Mouse (Mus musculus) heart, embryonic 15.5 days (tissue): ENCODE results near the gene Rnf43. TPM values are rescaled to one million over a fixed set of nuclear protein-coding genes. Genes with fewer than 3 reads are reported as not detected.

Experiments used
- ATAC-seq: fragments of 200-750 bp; cut with Nextera tagmentation; replicated peaks from 2 replicates; pipeline ENCODE4 v1.8.0; 2017; ENCODE audit warnings: low read depth, moderate TSS enrichment; ENCODE audit not compliant: insufficient number of reproducible peaks, insufficient read depth, low FRiP score
- H3K27ac ChIP-seq: fragments of 300-500 bp; sonication (generic); 2 replicates; pipeline ENCODE4 v1.5.1; 2015; ENCODE audit warnings: mild to moderate bottlenecking, inconsistent platforms
- H3K27me3 ChIP-seq: fragments of 300-500 bp; sonication (generic); 2 replicates; pipeline ENCODE4 v1.6.1; 2015; ENCODE audit warnings: inconsistent platforms
- H3K36me3 ChIP-seq: fragments of 300-500 bp; sonication (generic); 2 replicates; pipeline ENCODE4 v1.6.1; 2015; ENCODE audit warnings: mild to moderate bottlenecking, inconsistent platforms
- H3K4me1 ChIP-seq: fragments of 300-500 bp; sonication (generic); replicated peaks from 2 replicates; pipeline ENCODE4 v1.6.1; 2015; ENCODE audit warnings: inconsistent platforms
- H3K4me2 ChIP-seq: fragments of 300-500 bp; sonication (generic); 2 replicates; pipeline ENCODE4 v1.6.1; 2015; ENCODE audit warnings: inconsistent platforms, mild to moderate bottlenecking, moderate library complexity
- H3K4me3 ChIP-seq: fragments of 300-500 bp; sonication (generic); 2 replicates; pipeline ENCODE4 v1.5.1; 2015; ENCODE audit warnings: mild to moderate bottlenecking, inconsistent platforms
- H3K9ac ChIP-seq: fragments of 300-500 bp; sonication (generic); 2 replicates; pipeline ENCODE4 v1.6.1; 2015; ENCODE audit warnings: mild to moderate bottlenecking, inconsistent platforms
- H3K9me3 ChIP-seq: fragments of 300-500 bp; sonication (generic); replicated peaks from 2 replicates; pipeline ENCODE4 v1.6.1; 2016; ENCODE audit warnings: inconsistent platforms
- WGBS: fragments of 180-500 bp; shearing (Covaris S2); methylation state at CpG from one replicate; pipeline ENCODE4 v1.1.7; 2015; ENCODE audit warnings: mixed read lengths; 5-methylcytosine and 5-hydroxymethylcytosine counted together
- polyA plus RNA-seq: library from polyadenylated mRNA; unstranded; fragments of >200 nt; fragmentation: Nextera tagmentation; extraction: Ambion mirVana; gene quantifications from 2 replicates; pipeline ENCODE4 v1.2.1, GENCODE M21; 2015

The Rnf43 gene
- polyA plus RNA-seq, 1 experiment from 2014 or later, result 1.3 TPM

GRCm38 (mm10) chr11:87762702-87763385, 100.3 kb downstream of the Rnf43 start:
- no peaks in the 10 kb centered on the region for H3K36me3 ChIP-seq
- H3K9me3 ChIP-seq, result no peaks in the 10 kb centered on the region
- no peak overlapping the region for H3K27ac ChIP-seq
- no peak overlapping the region for H3K9ac ChIP-seq
- peak overlapping the region; percentile 79; the same call in 1 of the 2 replicates for H3K4me2 ChIP-seq
- no peak for ATAC-seq
- 42% methylated on average over 12 of the region's 12 CpGs for WGBS
- peaks cover 15% of the 10 kb centered on the region for H3K4me1 ChIP-seq
- 0 out of 2 replicates have a peak overlapping the region, but pooled peaks have one; percentile 48 for H3K4me3 ChIP-seq
- peaks cover 89% of the 10 kb centered on the region for H3K27me3 ChIP-seq

DNA sequence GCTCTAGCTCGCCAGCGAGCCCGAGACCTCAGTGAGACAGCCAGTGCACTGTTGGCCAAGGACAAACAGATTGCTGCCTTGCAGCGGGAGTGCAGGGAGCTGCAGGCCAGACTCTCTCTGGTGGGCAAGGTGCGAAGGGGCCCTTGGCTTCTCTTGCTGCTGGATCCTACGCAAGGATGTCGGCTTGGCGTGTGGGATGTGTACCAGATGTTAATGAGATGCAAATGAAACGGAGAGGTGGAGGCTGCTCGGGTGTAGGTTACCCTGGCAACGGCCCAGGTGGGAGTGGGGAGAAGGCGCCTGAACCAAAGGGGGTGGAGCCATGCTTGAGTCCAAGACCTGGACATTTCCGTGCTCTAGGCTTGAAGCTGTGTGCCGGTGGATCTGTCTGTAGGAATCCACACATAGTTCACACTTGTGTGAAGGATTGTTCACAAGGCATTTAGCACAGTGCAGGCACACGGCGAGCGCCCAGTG, 101.0 kb downstream of the Rnf43 start:
- 3% methylated on average over 17 of the region's 17 CpGs for WGBS
- Histone ChIP-seq H3K9ac (peak overlapping the region; percentile 28; the same call in 1 of the 2 replicates), H3K27ac (no peak overlapping the region), H3K4me1 (peaks cover 15% of the 10 kb centered on the region), H3K27me3 (peaks cover 96% of the 10 kb centered on the region), H3K36me3 (no peaks in the 10 kb centered on the region), H3K9me3 (no peaks in the 10 kb centered on the region), H3K4me3 (peak overlapping the region; percentile 48), H3K4me2 (peak overlapping the region; percentile 79)
- no peak for ATAC-seq

DNA sequence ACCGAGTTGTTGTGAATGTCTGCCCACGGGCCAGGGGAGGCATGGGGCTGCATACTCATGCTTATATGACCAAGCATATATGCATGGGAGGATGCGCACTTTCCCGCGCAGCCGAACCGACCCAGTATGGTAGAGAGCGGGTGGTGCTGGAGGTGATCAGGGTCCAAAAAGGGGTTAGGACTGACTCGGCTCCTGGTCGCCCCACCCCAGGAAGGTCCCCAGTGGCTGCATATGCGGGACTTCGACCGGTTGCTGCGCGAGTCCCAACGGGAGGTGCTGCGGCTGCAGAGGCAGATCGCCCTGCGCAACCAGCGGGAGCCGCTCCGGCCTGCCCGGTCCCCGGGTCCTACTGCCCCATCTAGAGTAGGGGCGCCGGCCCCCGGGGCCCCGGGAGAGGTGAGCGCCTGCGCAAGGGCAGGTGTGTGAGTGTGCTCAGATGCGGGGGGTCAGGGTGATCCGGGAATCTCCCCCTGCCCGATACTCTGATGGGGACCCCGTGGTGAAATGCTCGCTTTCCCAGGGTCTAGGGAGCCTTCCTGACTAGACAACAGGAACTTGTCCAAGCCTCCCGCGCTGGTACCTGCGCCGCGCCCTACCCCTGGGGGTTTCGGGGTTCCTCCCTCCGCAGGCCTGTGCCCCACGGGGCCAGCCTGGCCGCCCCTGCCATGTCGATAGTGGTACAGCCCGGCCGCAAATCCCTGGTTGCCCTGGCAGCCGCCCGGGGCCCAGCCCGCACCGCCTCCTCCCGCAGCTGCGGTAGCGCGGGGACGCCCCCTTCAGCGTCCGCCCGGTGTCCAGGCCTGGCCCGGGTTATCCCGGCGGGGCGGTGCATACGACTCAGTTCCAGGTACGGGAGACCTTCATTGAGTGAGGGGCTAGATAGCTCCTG, 101.7 kb downstream of the Rnf43 start:
- ATAC-seq, result 0 out of 2 replicates have a peak, but pooled peaks have one; percentile 21
- no peak overlapping the region for H3K27ac ChIP-seq
- H3K4me2 ChIP-seq, result peak overlapping the region; percentile 79
- H3K4me3 ChIP-seq, result peak overlapping the region; percentile 48
- H3K27me3 ChIP-seq, result peaks cover 93% of the 10 kb centered on the region
- H3K9ac ChIP-seq, result peak overlapping the region; percentile 28; the same call in 1 of the 2 replicates
- H3K9me3 ChIP-seq, result no peaks in the 10 kb centered on the region
- H3K36me3 ChIP-seq, result no peaks in the 10 kb centered on the region
- under 1% methylated on average over 65 of the region's 65 CpGs for WGBS
- peaks cover 15% of the 10 kb centered on the region for H3K4me1 ChIP-seq

GRCm38 (mm10) chr11:87768745-87769144, 106.2 kb downstream of the Rnf43 start:
- ATAC-seq, result no peak
- no peak overlapping the region for H3K4me3 ChIP-seq
- H3K4me1 ChIP-seq, result peaks cover 10% of the 10 kb centered on the region
- H3K9me3 ChIP-seq, result no peaks in the 10 kb centered on the region
- no peaks in the 10 kb centered on the region for H3K36me3 ChIP-seq
- no peak overlapping the region for H3K27ac ChIP-seq
- no peak overlapping the region for H3K4me2 ChIP-seq
- H3K9ac ChIP-seq, result no peak overlapping the region
- peaks cover 50% of the 10 kb centered on the region for H3K27me3 ChIP-seq
- 72% methylated on average over 4 of the region's 4 CpGs for WGBS

GRCm38 (mm10) chr11:87770989-87771388, 108.5 kb downstream of the Rnf43 start:
- WGBS, result 50% methylated on average over 3 of the region's 3 CpGs
- H3K27ac ChIP-seq, result no peak overlapping the region
- H3K27me3 ChIP-seq, result peaks cover 37% of the 10 kb centered on the region
- no peaks in the 10 kb centered on the region for H3K9me3 ChIP-seq
- no peak for ATAC-seq
- no peaks in the 10 kb centered on the region for H3K4me1 ChIP-seq
- H3K36me3 ChIP-seq, result no peaks in the 10 kb centered on the region
- no peak overlapping the region for H3K4me2 ChIP-seq
- no peak overlapping the region for H3K4me3 ChIP-seq
- H3K9ac ChIP-seq, result no peak overlapping the region

GRCm38 (mm10) chr11:87772354-87772753, 109.8 kb downstream of the Rnf43 start:
- no peaks in the 10 kb centered on the region for H3K4me1 ChIP-seq
- no peak overlapping the region for H3K27ac ChIP-seq
- no peak for ATAC-seq
- H3K9me3 ChIP-seq, result no peaks in the 10 kb centered on the region
- WGBS, result 85% methylated on average over 3 of the region's 3 CpGs
- H3K9ac ChIP-seq, result no peak overlapping the region
- no peak overlapping the region for H3K4me2 ChIP-seq
- H3K27me3 ChIP-seq, result peaks cover 34% of the 10 kb centered on the region
- H3K4me3 ChIP-seq, result no peak overlapping the region
- no peaks in the 10 kb centered on the region for H3K36me3 ChIP-seq

DNA sequence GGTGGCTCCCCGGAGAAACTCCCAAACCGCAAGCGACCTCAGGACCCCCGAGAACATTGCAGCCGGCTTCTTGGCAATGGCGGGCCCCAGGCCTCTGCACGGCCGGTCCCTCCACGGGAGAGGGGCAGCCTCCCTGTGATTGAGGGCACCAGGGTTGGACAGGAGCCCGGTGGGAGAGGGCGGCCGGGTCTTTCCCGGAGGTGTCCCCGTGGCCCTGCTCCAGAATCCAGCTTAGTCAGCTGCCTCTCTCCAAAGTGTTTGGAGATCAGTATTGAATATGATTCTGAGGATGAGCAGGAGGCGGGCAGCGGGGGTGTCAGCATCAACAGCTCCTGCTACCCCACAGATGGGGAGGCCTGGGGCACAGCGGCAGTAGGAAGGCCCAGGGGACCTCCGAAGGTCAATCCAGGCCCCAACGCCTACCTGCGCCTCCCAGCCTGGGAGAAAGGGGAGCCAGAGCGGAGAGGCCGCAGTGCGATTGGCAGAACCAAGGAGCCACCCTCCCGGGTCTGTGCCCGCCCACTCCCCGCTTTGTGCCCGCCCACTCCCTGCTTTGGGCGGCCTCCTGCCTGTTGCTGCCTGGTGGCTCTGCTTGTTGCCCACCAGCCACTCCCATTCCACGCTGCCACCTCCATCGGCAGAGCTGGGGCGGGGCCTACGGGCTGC, 115.7 kb downstream of the Rnf43 start:
- Histone ChIP-seq H3K27me3 (peaks cover 68% of the 10 kb centered on the region), H3K9me3 (no peaks in the 10 kb centered on the region), H3K4me2 (peak overlapping the region; percentile 72), H3K27ac (no peak overlapping the region), H3K9ac (peak overlapping the region; percentile 43), H3K4me3 (peak overlapping the region; percentile 42), H3K4me1 (peaks cover 15% of the 10 kb centered on the region), H3K36me3 (no peaks in the 10 kb centered on the region)
- peak; percentile 61; the same call in 1 of the 2 replicates for ATAC-seq
- 13% methylated on average over 31 of the region's 32 CpGs for WGBS

DNA sequence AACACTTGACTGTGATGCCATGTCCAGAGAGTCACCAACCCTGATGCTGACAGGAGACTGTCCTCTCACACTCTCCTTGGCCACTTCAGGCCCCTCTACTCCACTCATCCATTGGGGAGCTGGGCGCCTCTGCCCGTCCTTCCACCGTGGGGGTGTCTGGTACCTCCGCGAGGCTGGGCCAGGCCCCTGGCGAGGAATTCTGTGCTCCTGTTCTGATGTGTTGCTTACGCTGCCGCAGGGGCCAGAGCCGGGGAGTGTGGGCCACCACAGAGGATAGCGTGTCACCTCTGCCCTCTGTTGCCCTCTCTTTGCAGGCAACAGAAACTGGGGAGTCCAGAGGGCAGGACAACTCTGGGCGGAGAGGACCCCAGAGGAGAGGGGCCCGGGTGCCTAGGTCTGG, 116.4 kb downstream of the Rnf43 start:
- WGBS, result 34% methylated on average over 12 of the region's 12 CpGs
- peaks cover 73% of the 10 kb centered on the region for H3K27me3 ChIP-seq
- H3K9ac ChIP-seq, result no peak overlapping the region
- no peak for ATAC-seq
- H3K27ac ChIP-seq, result no peak overlapping the region
- H3K4me2 ChIP-seq, result peak overlapping the region; percentile 72
- peak overlapping the region; percentile 42 for H3K4me3 ChIP-seq
- peaks cover 15% of the 10 kb centered on the region for H3K4me1 ChIP-seq
- no peaks in the 10 kb centered on the region for H3K9me3 ChIP-seq
- no peaks in the 10 kb centered on the region for H3K36me3 ChIP-seq

DNA sequence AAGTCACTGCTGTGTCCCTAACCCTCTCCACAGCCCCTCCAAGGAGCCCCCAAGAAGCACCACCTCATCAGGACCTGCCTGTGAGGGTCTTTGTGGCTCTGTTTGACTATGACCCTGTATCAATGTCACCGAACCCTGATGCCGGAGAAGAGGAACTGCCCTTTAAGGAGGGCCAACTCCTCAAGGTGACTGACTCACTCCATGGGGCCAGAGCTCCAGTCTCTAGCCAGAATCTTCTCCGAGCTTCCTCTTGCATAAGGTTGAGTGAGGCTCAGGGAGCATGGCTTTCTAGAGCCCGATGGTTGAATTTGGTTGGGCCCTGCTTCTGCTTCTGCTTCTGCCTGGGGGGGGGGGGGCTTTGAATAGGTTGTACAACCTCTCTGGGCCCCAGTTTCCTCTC, 116.9 kb downstream of the Rnf43 start:
- Histone ChIP-seq H3K9ac (no peak overlapping the region), H3K27me3 (peaks cover 70% of the 10 kb centered on the region), H3K4me1 (peaks cover 15% of the 10 kb centered on the region), H3K9me3 (no peaks in the 10 kb centered on the region), H3K36me3 (no peaks in the 10 kb centered on the region), H3K27ac (no peak overlapping the region), H3K4me2 (no peak overlapping the region), H3K4me3 (no peak overlapping the region)
- no peak for ATAC-seq
- WGBS, result 75% methylated on average over 4 of the region's 4 CpGs

GRCm38 (mm10) chr11:87780130-87780529, 117.6 kb downstream of the Rnf43 start:
- Histone ChIP-seq H3K27ac (no peak overlapping the region), H3K4me3 (no peak overlapping the region), H3K9ac (no peak overlapping the region), H3K27me3 (peaks cover 68% of the 10 kb centered on the region), H3K9me3 (no peaks in the 10 kb centered on the region), H3K4me1 (peaks cover 15% of the 10 kb centered on the region), H3K4me2 (no peak overlapping the region), H3K36me3 (no peaks in the 10 kb centered on the region)
- WGBS, result 72% methylated on average over 8 of the region's 8 CpGs
- ATAC-seq, result no peak
